ENCODE assay signal across 11 mouse cellular contexts in the genomic region with DNA sequence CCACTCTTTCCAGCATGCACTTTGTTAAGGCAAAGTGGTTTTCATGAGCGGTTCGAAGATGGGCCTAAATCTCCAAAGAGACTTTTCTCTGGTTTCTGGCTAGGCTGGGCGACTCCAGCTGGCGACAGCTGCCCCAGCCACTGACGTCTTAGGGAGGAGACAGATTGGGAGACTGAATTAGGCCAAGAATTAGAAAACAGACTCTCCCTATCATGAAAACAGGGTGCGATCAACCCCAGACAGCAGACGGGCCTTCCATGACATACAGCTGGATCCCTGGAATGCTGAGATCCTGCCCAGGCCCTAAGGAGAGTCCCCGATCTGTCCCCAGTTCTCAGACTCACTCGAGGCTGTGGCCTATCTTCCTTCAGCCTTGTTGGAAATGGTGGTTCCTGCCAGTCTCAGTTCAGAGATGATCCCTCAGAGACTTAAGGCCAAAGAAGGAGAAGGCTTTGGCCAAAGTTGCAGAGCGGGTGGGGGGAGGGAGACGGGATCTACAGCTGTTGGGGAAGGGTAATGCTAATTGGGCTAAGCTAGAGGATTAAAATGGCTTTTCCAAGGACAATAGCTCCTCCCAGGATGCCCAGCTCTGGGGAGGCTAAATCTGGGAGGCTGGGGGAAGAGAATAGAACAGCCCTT. TPM values are rescaled to one million over a fixed set of nuclear protein-coding genes. Genes with fewer than 3 reads are reported as not detected.
A peak's percentile ranks its signal among the peaks of the same experiment; 100 is the strongest.
DNase-seq lines count a peak whose midpoint lies in the region; ATAC-seq lines count a peak whose summit lies in the region.
"Had no signal": no experiment of that assay in that cellular context is flagged by ENCODE, and none has a peak within 500 bp of the region (broad histone marks: within the 10 kb centered on the region; RNA-seq: fewer than 3 reads in every experiment).

No protein-coding gene starts in this region.

- peaks cover 16% of the 10 kb centered on the region for H3K36me3 ChIP-seq in limb, embryonic 12.5 days
- H3K36me3 ChIP-seq in limb, embryonic 10.5 days, result peaks cover 19% of the 10 kb centered on the region
- peaks cover 2% of the 10 kb centered on the region; the same call in 1 of the 2 replicates for H3K36me3 ChIP-seq in kidney, embryonic 14.5 days (ENCODE audit: control insufficient read depth, insufficient read depth, low read length)
- H3K36me3 ChIP-seq: hindbrain, embryonic 15.5 days had no signal

- ATAC-seq in limb, embryonic 12.5 days (ENCODE audit: insufficient number of reproducible peaks, insufficient read depth, low FRiP score, low TSS enrichment, low read depth), result no peak
- no peak for ATAC-seq in kidney, embryonic 14.5 days (ENCODE audit: low FRiP score, low TSS enrichment)

- DNase-seq in limb, embryonic 10.5 days (ENCODE audit: low spot score), result no peak
- peak; percentile 68 to 76 for DNase-seq in heart, adult 9 months (ENCODE audit: low spot score in 2 of 2)
- peak; percentile 90 for DNase-seq in retina, postnatal 1 day
- no peak for DNase-seq in left cerebral cortex, adult 8-10 months (ENCODE audit: low spot score in 2 of 2)
- DNase-seq in thymus, postnatal 4 days, result no peak
- no peak for DNase-seq in spleen, adult 18-20 months
- DNase-seq: cerebellum, adult 11 months had no signal

- 19% methylated on average over 11 of the region's 11 CpGs for WGBS in limb, embryonic 12.5 days
- 25% methylated on average over 11 of the region's 11 CpGs for WGBS in limb, embryonic 10.5 days
- 25% methylated on average over 11 of the region's 11 CpGs for WGBS in kidney, embryonic 14.5 days

- peaks cover 5% of the 10 kb centered on the region for H3K4me1 ChIP-seq in limb, embryonic 12.5 days (replicated peaks)
- peaks cover 22% of the 10 kb centered on the region for H3K4me1 ChIP-seq in limb, embryonic 10.5 days
- H3K4me1 ChIP-seq in kidney, embryonic 14.5 days (ENCODE audit: control insufficient read depth, insufficient read depth, low read length), result no peaks in the 10 kb centered on the region

- 0 out of 2 replicates have a peak overlapping the region, but pooled peaks have one; percentile 13 for H3K27ac ChIP-seq in limb, embryonic 12.5 days
- H3K27ac ChIP-seq in limb, embryonic 10.5 days, result no peak overlapping the region
- H3K27ac ChIP-seq in kidney, embryonic 14.5 days (ENCODE audit: low read depth, low read length), result 0 out of 2 replicates have a peak overlapping the region, but pooled peaks have one; percentile 49
- H3K27ac ChIP-seq: hindbrain, embryonic 15.5 days had no signal

- H3K9me3 ChIP-seq in limb, embryonic 12.5 days, result no peaks in the 10 kb centered on the region
- no peaks in the 10 kb centered on the region for H3K9me3 ChIP-seq in limb, embryonic 10.5 days (replicated peaks)
- no peaks in the 10 kb centered on the region for H3K9me3 ChIP-seq in kidney, embryonic 14.5 days (ENCODE audit: control insufficient read depth, low read length)
- H3K9me3 ChIP-seq: hindbrain, embryonic 15.5 days had no signal

- H3K27me3 ChIP-seq in limb, embryonic 12.5 days, result peaks cover 3% of the 10 kb centered on the region; the same call in 1 of the 2 replicates
- H3K27me3 ChIP-seq in limb, embryonic 10.5 days (ENCODE audit: low read depth, poor library complexity, severe bottlenecking), result peaks cover 6% of the 10 kb centered on the region; the same call in 1 of the 2 replicates
- H3K27me3 ChIP-seq in kidney, embryonic 14.5 days (ENCODE audit: control insufficient read depth, insufficient read depth, low read length), result no peaks in the 10 kb centered on the region
- H3K27me3 ChIP-seq: CH12.LX; hindbrain, embryonic 15.5 days had no signal

- no peak overlapping the region for H3K4me3 ChIP-seq in limb, embryonic 12.5 days (replicated peaks)
- no peak overlapping the region for H3K4me3 ChIP-seq in limb, embryonic 10.5 days
- H3K4me3 ChIP-seq in kidney, embryonic 14.5 days (ENCODE audit: low read length), result no peak overlapping the region
- H3K4me3 ChIP-seq: hindbrain, embryonic 15.5 days had no signal

- no peak overlapping the region for H3K4me2 ChIP-seq in limb, embryonic 12.5 days
- no peak overlapping the region for H3K4me2 ChIP-seq in kidney, embryonic 14.5 days (replicated peaks; ENCODE audit: low read depth, low read length)
- H3K4me2 ChIP-seq: hindbrain, embryonic 15.5 days had no signal

- no peak overlapping the region for H3K9ac ChIP-seq in limb, embryonic 12.5 days (replicated peaks)
- no peak overlapping the region for H3K9ac ChIP-seq in kidney, embryonic 14.5 days (ENCODE audit: low read depth, low read length)
- H3K9ac ChIP-seq: hindbrain, embryonic 15.5 days had no signal

RNA-seq across cellular contexts. Expression of a gene that starts 2.6 kb away (rescaled TPM):
- polyA plus RNA-seq in limb, embryonic 12.5 days (2016; fragmentation: Nextera tagmentation; extraction: Ambion mirVana), result not detected in 2 replicates
- not detected in 2 replicates for polyA plus RNA-seq in limb, embryonic 10.5 days (2016; fragmentation: Nextera tagmentation; extraction: Ambion mirVana)
- 0.20 TPM in 1 of 2 replicates, not detected in the other for polyA plus RNA-seq in kidney, embryonic 14.5 days (2014; fragmentation: Nextera tagmentation; extraction: Ambion mirVana)
- not detected for total RNA-seq in left cerebral cortex, adult 8-10 months (2022)
- total RNA-seq: CH12.LX had no signal
- polyA plus RNA-seq: hindbrain, embryonic 15.5 days had no signal

RNA-seq across cellular contexts. Expression of a gene that starts 46.1 kb away (rescaled TPM):
- polyA plus RNA-seq in limb, embryonic 12.5 days (2016; fragmentation: Nextera tagmentation; extraction: Ambion mirVana), result 77.7 and 79.4 TPM in 2 replicates
- polyA plus RNA-seq in limb, embryonic 10.5 days (2016; fragmentation: Nextera tagmentation; extraction: Ambion mirVana), result 93.9 and 99.0 TPM in 2 replicates
- polyA plus RNA-seq in kidney, embryonic 14.5 days (2014; fragmentation: Nextera tagmentation; extraction: Ambion mirVana), result 55.5 and 80.1 TPM in 2 replicates
- 100 to 1,000 TPM in 1 of 4 experiments, 10 to 100 TPM in 3; 72.6 to 100 (median 82.6) TPM for total RNA-seq in left cerebral cortex, adult 8-10 months (2022)

Comparison
In these comparisons a context has a peak if more than half of its experiments do, and no peak if none do; other contexts are left out.
1. DNase-seq: peak in heart, adult 9 months (2 of 2) and retina, postnatal 1 day (single experiment); none in limb, embryonic 10.5 days (single experiment), left cerebral cortex, adult 8-10 months (0 of 2), thymus, postnatal 4 days (single experiment) and spleen, adult 18-20 months (0 of 2).